ENCODE assay signal across 8 mouse cellular contexts in the genomic region with DNA sequence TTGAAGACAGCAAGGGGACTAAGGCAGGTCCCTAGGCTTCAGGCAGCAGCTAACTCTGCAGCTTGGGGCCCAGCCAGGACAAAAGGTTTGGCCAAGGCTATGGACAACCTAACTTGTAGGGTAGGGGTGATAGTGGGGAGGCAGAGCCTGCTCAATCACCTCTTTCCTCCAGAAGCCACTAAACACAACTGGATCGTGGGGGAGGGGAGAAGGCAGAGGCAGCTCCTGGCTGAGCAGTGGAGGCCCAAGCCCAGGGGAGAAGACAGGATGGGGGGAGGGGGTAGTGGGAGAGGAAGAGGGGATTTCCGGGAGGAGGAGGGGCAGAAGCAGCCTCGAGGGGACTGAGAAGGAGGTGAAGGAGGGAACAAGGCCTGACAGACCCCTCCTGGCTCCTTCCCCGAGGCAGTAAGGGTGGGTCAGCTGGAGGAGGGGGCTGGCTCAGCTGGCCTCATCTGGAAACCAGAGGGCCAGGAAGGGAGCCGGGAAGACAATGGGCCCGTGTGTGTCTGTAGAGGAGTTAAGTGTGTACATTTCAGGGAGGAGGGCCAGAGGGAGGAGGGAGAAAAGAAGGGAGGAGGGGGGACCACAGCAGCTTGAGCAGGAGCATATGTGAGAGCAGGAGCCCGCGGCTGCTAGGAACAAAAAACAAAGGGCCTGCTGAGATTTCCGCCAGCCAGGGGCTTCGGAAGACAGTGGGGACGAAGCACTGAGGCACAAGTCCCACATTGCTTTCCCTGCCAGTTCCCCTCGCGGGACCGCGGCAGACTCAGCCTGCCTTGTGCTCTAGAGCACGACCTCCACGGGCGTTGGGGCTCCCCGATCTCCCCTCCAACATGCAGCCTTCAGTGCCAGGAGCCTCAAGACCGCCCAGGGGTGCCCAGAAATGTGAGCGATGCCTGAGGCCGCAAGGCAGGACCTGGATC. TPM values are rescaled to one million over a fixed set of nuclear protein-coding genes. Genes with fewer than 3 reads are reported as not detected.
DNase-seq lines count a peak whose midpoint lies in the region; ATAC-seq and TF ChIP-seq lines count a peak whose summit lies in the region.

No protein-coding gene starts in this region.

- no peak for TF ChIP-seq POLR2A in bone marrow macrophage, adult 2 months (IDR thresholded peaks at IDR 0.05; ENCODE audit: borderline replicate concordance, low read depth, low read length)
- no peak for TF ChIP-seq POLR2A in lung, adult 2 months (IDR thresholded peaks at IDR 0.05; ENCODE audit: borderline replicate concordance, extremely low read depth, low read depth, low read length)

- no peak for TF ChIP-seq CTCF in bone marrow macrophage, adult 2 months (IDR thresholded peaks at IDR 0.05; ENCODE audit: low read depth, low read length)
- TF ChIP-seq CTCF in intestine, postnatal 0 days (IDR thresholded peaks at IDR 0.05; ENCODE audit: low read depth): no peak
- no peak for TF ChIP-seq CTCF in lung, adult 2 months (IDR thresholded peaks at IDR 0.05; ENCODE audit: insufficient read depth, low read length)

- no peak for ATAC-seq in erythroblast, adult 5-6 weeks (replicated peaks; ENCODE audit: low FRiP score, poor library complexity, severe bottlenecking)
- ATAC-seq in intestine, postnatal 0 days: no peak

- H3K36me3 ChIP-seq in erythroblast, embryonic 14.5 days (ENCODE audit: control insufficient read depth): peaks cover 69% of the 10 kb centered on the region
- H3K36me3 ChIP-seq in intestine, postnatal 0 days (ENCODE audit: control insufficient read depth, insufficient read depth): peaks cover 30% of the 10 kb centered on the region

- H3K4me1 ChIP-seq in erythroblast, embryonic 14.5 days (ENCODE audit: control insufficient read depth): peaks cover 98% of the 10 kb centered on the region
- peaks cover 12% of the 10 kb centered on the region for H3K4me1 ChIP-seq in bone marrow macrophage, adult 2 months (ENCODE audit: control insufficient read depth, insufficient read depth, low read length)
- peaks cover 14% of the 10 kb centered on the region; the same call in 1 of the 2 replicates for H3K4me1 ChIP-seq in intestine, postnatal 0 days (replicated peaks; ENCODE audit: control insufficient read depth, insufficient read depth, low read length)
- peaks cover 10% of the 10 kb centered on the region for H3K4me1 ChIP-seq in lung, adult 2 months (ENCODE audit: control insufficient read depth, insufficient read depth, low read length)

- no peaks in the 10 kb centered on the region for H3K27me3 ChIP-seq in erythroblast, embryonic 14.5 days (ENCODE audit: control insufficient read depth)
- no peaks in the 10 kb centered on the region for H3K27me3 ChIP-seq in intestine, postnatal 0 days (replicated peaks; ENCODE audit: control insufficient read depth, insufficient read depth, low read length)

- H3K4me3 ChIP-seq in erythroblast, embryonic 14.5 days (replicated peaks): peak overlapping the region; percentile 90
- H3K4me3 ChIP-seq in bone marrow macrophage, adult 2 months (ENCODE audit: insufficient read depth, low read length): peak overlapping the region; percentile 66
- H3K4me3 ChIP-seq in intestine, postnatal 0 days (ENCODE audit: low read depth, low read length): peak overlapping the region; percentile 88
- H3K4me3 ChIP-seq in lung, adult 2 months (replicated peaks; ENCODE audit: extremely low read depth, low read depth, low read length): peak overlapping the region; percentile 80

- H3K4me2 ChIP-seq in intestine, postnatal 0 days (replicated peaks; ENCODE audit: low read depth): peak overlapping the region; percentile 89

- peak overlapping the region; percentile 88 for H3K9ac ChIP-seq in intestine, postnatal 0 days (ENCODE audit: low read depth, low read length)

- H3K9me3 ChIP-seq in erythroblast, embryonic 14.5 days (ENCODE audit: control insufficient read depth, low read length): no peaks in the 10 kb centered on the region
- no peaks in the 10 kb centered on the region for H3K9me3 ChIP-seq in intestine, postnatal 0 days (ENCODE audit: control insufficient read depth)

- WGBS in intestine, postnatal 0 days: under 1% methylated on average over 22 of the region's 22 CpGs
- WGBS in lung, adult 2 months: 3% methylated on average over 22 of the region's 22 CpGs

- DNase-seq in gastrocnemius, postnatal 4 days (ENCODE audit: low spot score in 2 of 2): peak; percentile 54 to 81
- DNase-seq in lung, adult 2 months: peak; percentile 49
- peak; percentile 68 for DNase-seq in ovary, postnatal 36 days (ENCODE audit: low spot score)
- DNase-seq in layer of hippocampus, adult 9-10 months (ENCODE audit: low spot score): no peak

- H3K27ac ChIP-seq in bone marrow macrophage, adult 2 months (ENCODE audit: insufficient read depth, low read depth, low read length): no peak overlapping the region
- H3K27ac ChIP-seq in intestine, postnatal 0 days (ENCODE audit: low read depth, low read length): peak overlapping the region; percentile 97

RNA-seq across cellular contexts. Expression of gene Traf4, which starts 1.4 kb away (rescaled TPM):
- polyA plus RNA-seq in erythroblast, embryonic 14.5 days (2012): 7.2 and 9.4 TPM in 2 replicates
- 2.1 and 3.6 TPM in 2 replicates for total RNA-seq in erythroblast, adult 5-6 weeks (2015; ENCODE audit: low replicate concordance)
- total RNA-seq in erythroblast, adult 5-6 weeks (2017; ENCODE audit: low replicate concordance): 3.2 and 3.5 TPM in 2 replicates
- polyA plus RNA-seq in bone marrow macrophage, adult 2 months (2012; ENCODE audit: insufficient read depth, insufficient read length, missing spikeins): 0.68 TPM in 1 of 2 replicates, not detected in the other
- 10 to 100 TPM; 36.5 to 41.4 TPM for total RNA-seq in gastrocnemius, postnatal 4 days (2021)
- polyA plus RNA-seq in intestine, postnatal 0 days (2015; fragmentation: Nextera tagmentation; extraction: Ambion mirVana): 30.8 and 30.9 TPM in 2 replicates
- polyA plus RNA-seq in lung, adult 2 months (2012; rRNA removed): 37.0 and 42.8 TPM in 2 replicates

RNA-seq across cellular contexts. Expression of gene Nek8, which starts 12.5 kb away (rescaled TPM):
- polyA plus RNA-seq in erythroblast, embryonic 14.5 days (2012): 1.7 and 2.0 TPM in 2 replicates
- 9.6 and 12.1 TPM in 2 replicates for total RNA-seq in erythroblast, adult 5-6 weeks (2015; ENCODE audit: low replicate concordance)
- total RNA-seq in erythroblast, adult 5-6 weeks (2017; ENCODE audit: low replicate concordance): 5.7 and 16.7 TPM in 2 replicates
- 4.8 and 5.2 TPM in 2 replicates for polyA plus RNA-seq in bone marrow macrophage, adult 2 months (2012; ENCODE audit: insufficient read depth, insufficient read length, missing spikeins)
- 1 to 10 TPM; 6.6 to 7.5 TPM for total RNA-seq in gastrocnemius, postnatal 4 days (2021)
- 5.7 and 5.8 TPM in 2 replicates for polyA plus RNA-seq in intestine, postnatal 0 days (2015; fragmentation: Nextera tagmentation; extraction: Ambion mirVana)
- polyA plus RNA-seq in lung, adult 2 months (2012; rRNA removed): 16.1 and 18.9 TPM in 2 replicates

RNA-seq across cellular contexts. Expression of gene Tlcd1, which starts 12.6 kb away (rescaled TPM):
- 91.9 and 97.7 TPM in 2 replicates for polyA plus RNA-seq in erythroblast, embryonic 14.5 days (2012)
- total RNA-seq in erythroblast, adult 5-6 weeks (2015; ENCODE audit: low replicate concordance): 69.0 and 77.1 TPM in 2 replicates
- 96.9 and 181 TPM in 2 replicates for total RNA-seq in erythroblast, adult 5-6 weeks (2017; ENCODE audit: low replicate concordance)
- 2.2 and 2.5 TPM in 2 replicates for polyA plus RNA-seq in bone marrow macrophage, adult 2 months (2012; ENCODE audit: insufficient read depth, insufficient read length, missing spikeins)
- total RNA-seq in gastrocnemius, postnatal 4 days (2021): 10 to 100 TPM; 12.6 to 16.0 TPM
- polyA plus RNA-seq in intestine, postnatal 0 days (2015; fragmentation: Nextera tagmentation; extraction: Ambion mirVana): 14.1 and 16.1 TPM in 2 replicates
- 38.0 and 44.2 TPM in 2 replicates for polyA plus RNA-seq in lung, adult 2 months (2012; rRNA removed)

RNA-seq across cellular contexts. Expression of gene Rpl23a, which starts 19.4 kb away (rescaled TPM):
- 168 and 429 TPM in 2 replicates for polyA plus RNA-seq in erythroblast, embryonic 14.5 days (2012)
- total RNA-seq in erythroblast, adult 5-6 weeks (2015; ENCODE audit: low replicate concordance): 792 and 815 TPM in 2 replicates
- 585 and 685 TPM in 2 replicates for total RNA-seq in erythroblast, adult 5-6 weeks (2017; ENCODE audit: low replicate concordance)
- 867 and 1,013 TPM in 2 replicates for polyA plus RNA-seq in bone marrow macrophage, adult 2 months (2012; ENCODE audit: insufficient read depth, insufficient read length, missing spikeins)
- 1,000 to 10,000 TPM; 1,488 to 1,617 TPM for total RNA-seq in gastrocnemius, postnatal 4 days (2021)
- polyA plus RNA-seq in intestine, postnatal 0 days (2015; fragmentation: Nextera tagmentation; extraction: Ambion mirVana): 762 and 768 TPM in 2 replicates
- 103 and 212 TPM in 2 replicates for polyA plus RNA-seq in lung, adult 2 months (2012; rRNA removed)

RNA-seq across cellular contexts. Expression of gene Rab34, which starts 24.3 kb away (rescaled TPM):
- 0.13 and 0.26 TPM in 2 replicates for polyA plus RNA-seq in erythroblast, embryonic 14.5 days (2012)
- 7.9 TPM in 1 of 2 replicates, not detected in the other for total RNA-seq in erythroblast, adult 5-6 weeks (2015; ENCODE audit: low replicate concordance)
- total RNA-seq in erythroblast, adult 5-6 weeks (2017; ENCODE audit: low replicate concordance): 1.3 and 9.9 TPM in 2 replicates
- polyA plus RNA-seq in bone marrow macrophage, adult 2 months (2012; ENCODE audit: insufficient read depth, insufficient read length, missing spikeins): 28.8 and 30.5 TPM in 2 replicates
- 10 to 100 TPM; 43.9 to 45.7 TPM for total RNA-seq in gastrocnemius, postnatal 4 days (2021)
- 33.9 and 35.4 TPM in 2 replicates for polyA plus RNA-seq in intestine, postnatal 0 days (2015; fragmentation: Nextera tagmentation; extraction: Ambion mirVana)
- 45.4 and 59.2 TPM in 2 replicates for polyA plus RNA-seq in lung, adult 2 months (2012; rRNA removed)
